Mouse (Mus musculus): ENCODE results near the gene Bri3. TPM values are rescaled to one million over a fixed set of nuclear protein-coding genes. Genes with fewer than 3 reads are reported as not detected.

The Bri3 gene
- polyA plus RNA-seq, 1 experiment from 2014 or later: 105 TPM

- Histone ChIP-seq H3K27me3 (replicated peaks; ENCODE audit: control insufficient read depth, insufficient read depth, low read length) (no peaks in the 10 kb centered on the region), H3K4me2 (ENCODE audit: low read length) (no peak overlapping the region), H3K4me3 (ENCODE audit: low read depth, low read length) (no peak overlapping the region), H3K9ac (ENCODE audit: low read length) (no peak overlapping the region), H3K36me3 (ENCODE audit: control insufficient read depth, insufficient read depth, low read length) (no peaks in the 10 kb centered on the region), H3K27ac (ENCODE audit: low read depth, low read length) (no peak overlapping the region), H3K4me1 (ENCODE audit: control insufficient read depth, insufficient read depth, low read length) (no peaks in the 10 kb centered on the region), H3K9me3 (replicated peaks; ENCODE audit: control insufficient read depth, low read length) (no peaks in the 10 kb centered on the region; the same call in 1 of the 2 replicates)
- DNase-seq (ENCODE audit: low spot score): no peak
- WGBS: 87% methylated on average over 10 of the region's 10 CpGs
- ATAC-seq: no peak
Measured at GRCm38 (mm10) chr5:144247906-144248585, 3.8 kb downstream of the Bri3 start.

DNA sequence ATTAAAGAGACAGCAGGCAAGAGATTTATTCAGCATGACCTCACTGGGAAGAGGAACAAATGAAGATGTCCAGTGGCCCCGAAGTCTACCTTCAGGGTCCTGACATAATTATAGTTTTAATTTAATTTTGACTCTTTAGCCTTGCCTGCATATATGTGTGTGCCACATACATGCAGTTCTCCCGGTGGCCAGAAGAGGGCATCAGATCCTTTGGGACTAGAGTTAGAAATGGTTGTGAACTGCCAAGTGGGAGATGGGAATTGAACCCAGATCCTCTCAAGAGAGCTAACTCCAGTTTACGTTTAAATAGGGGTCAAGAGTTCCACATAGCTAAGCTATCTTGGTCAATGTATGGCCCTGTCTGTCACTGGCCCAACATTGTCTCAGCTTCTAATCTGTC, 5.6 kb downstream of the Bri3 start:
- Histone ChIP-seq H3K4me2 (ENCODE audit: low read length) (no peak overlapping the region), H3K27me3 (replicated peaks; ENCODE audit: control insufficient read depth, insufficient read depth, low read length) (no peaks in the 10 kb centered on the region), H3K4me1 (ENCODE audit: control insufficient read depth, insufficient read depth, low read length) (no peaks in the 10 kb centered on the region), H3K36me3 (ENCODE audit: control insufficient read depth, insufficient read depth, low read length) (no peaks in the 10 kb centered on the region), H3K27ac (ENCODE audit: low read depth, low read length) (no peak overlapping the region), H3K4me3 (ENCODE audit: low read depth, low read length) (no peak overlapping the region), H3K9me3 (replicated peaks; ENCODE audit: control insufficient read depth, low read length) (no peaks in the 10 kb centered on the region; the same call in 1 of the 2 replicates), H3K9ac (ENCODE audit: low read length) (no peak overlapping the region)
- no peak for ATAC-seq
- 84% methylated on average over 3 of the region's 3 CpGs for WGBS
- no peak for DNase-seq (ENCODE audit: low spot score)

- Histone ChIP-seq H3K9ac (ENCODE audit: low read length) (no peak overlapping the region), H3K27me3 (replicated peaks; ENCODE audit: control insufficient read depth, insufficient read depth, low read length) (no peaks in the 10 kb centered on the region), H3K27ac (ENCODE audit: low read depth, low read length) (no peak overlapping the region), H3K4me3 (ENCODE audit: low read depth, low read length) (no peak overlapping the region), H3K4me2 (ENCODE audit: low read length) (no peak overlapping the region), H3K4me1 (ENCODE audit: control insufficient read depth, insufficient read depth, low read length) (peaks cover 4% of the 10 kb centered on the region), H3K9me3 (replicated peaks; ENCODE audit: control insufficient read depth, low read length) (no peaks in the 10 kb centered on the region; the same call in 1 of the 2 replicates), H3K36me3 (ENCODE audit: control insufficient read depth, insufficient read depth, low read length) (no peaks in the 10 kb centered on the region)
- no peak for ATAC-seq
- WGBS: 90% methylated on average over 13 of the region's 13 CpGs
- no peak for DNase-seq (ENCODE audit: low spot score)
Measured at GRCm38 (mm10) chr5:144251876-144252577, 7.8 kb downstream of the Bri3 start.

DNA sequence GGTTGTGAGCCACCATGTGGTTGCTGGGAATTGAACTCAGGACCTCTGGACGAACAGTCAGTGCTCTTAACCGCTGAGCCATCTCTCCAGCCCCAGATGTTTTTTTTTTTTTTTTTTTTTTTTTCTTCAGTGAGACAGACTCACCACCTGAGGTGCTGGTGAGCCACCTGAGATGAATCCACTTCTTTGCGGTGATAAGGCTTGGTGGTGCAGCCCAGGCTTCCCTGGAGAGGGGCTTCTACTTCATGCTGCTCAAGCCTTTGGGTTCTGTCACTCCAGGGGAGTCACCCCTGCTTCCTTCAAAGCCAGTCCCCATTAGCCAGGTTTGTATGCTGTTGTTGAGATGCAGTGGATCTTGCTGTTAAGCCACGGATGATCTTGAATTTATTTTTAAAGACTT, 9.0 kb downstream of the Bri3 start:
- Histone ChIP-seq H3K9ac (ENCODE audit: low read length) (no peak overlapping the region), H3K27me3 (replicated peaks; ENCODE audit: control insufficient read depth, insufficient read depth, low read length) (no peaks in the 10 kb centered on the region), H3K9me3 (replicated peaks; ENCODE audit: control insufficient read depth, low read length) (no peaks in the 10 kb centered on the region; the same call in 1 of the 2 replicates), H3K4me3 (ENCODE audit: low read depth, low read length) (no peak overlapping the region), H3K27ac (ENCODE audit: low read depth, low read length) (no peak overlapping the region), H3K4me1 (ENCODE audit: control insufficient read depth, insufficient read depth, low read length) (peaks cover 16% of the 10 kb centered on the region), H3K36me3 (ENCODE audit: control insufficient read depth, insufficient read depth, low read length) (0 out of 2 replicates have a peak, but pooled peaks cover 4% of the 10 kb centered on the region), H3K4me2 (ENCODE audit: low read length) (no peak overlapping the region)
- no peak for ATAC-seq
- WGBS: 80% methylated on average over 4 of the region's 4 CpGs
- DNase-seq (ENCODE audit: low spot score): no peak

- no peaks in the 10 kb centered on the region; the same call in 1 of the 2 replicates for H3K9me3 ChIP-seq (replicated peaks; ENCODE audit: control insufficient read depth, low read length)
- H3K36me3 ChIP-seq (ENCODE audit: control insufficient read depth, insufficient read depth, low read length): peaks cover 14% of the 10 kb centered on the region
- H3K27ac ChIP-seq (ENCODE audit: low read depth, low read length): no peak overlapping the region
- 58% methylated on average over 16 of the region's 16 CpGs for WGBS
- peak overlapping the region; percentile 98 for H3K4me3 ChIP-seq (ENCODE audit: low read depth, low read length)
- H3K9ac ChIP-seq (ENCODE audit: low read length): 0 out of 2 replicates have a peak overlapping the region, but pooled peaks have one; percentile 86
- DNase-seq (ENCODE audit: low spot score) (no peak), ATAC-seq (peak; percentile 8; the same call in 1 of the 2 replicates)
- no peaks in the 10 kb centered on the region for H3K27me3 ChIP-seq (replicated peaks; ENCODE audit: control insufficient read depth, insufficient read depth, low read length)
- peaks cover 27% of the 10 kb centered on the region for H3K4me1 ChIP-seq (ENCODE audit: control insufficient read depth, insufficient read depth, low read length)
- H3K4me2 ChIP-seq (ENCODE audit: low read length): peak overlapping the region; percentile 74
Measured at GRCm38 (mm10) chr5:144254122-144254810, 10.0 kb downstream of the Bri3 start.

GRCm38 (mm10) chr5:144254811-144255631, 10.8 kb downstream of the Bri3 start:
- H3K9ac ChIP-seq (ENCODE audit: low read length): peak overlapping the region; percentile 86
- peak overlapping the region; percentile 98 for H3K4me3 ChIP-seq (ENCODE audit: low read depth, low read length)
- under 1% methylated on average over 32 of the region's 84 CpGs for WGBS
- peak overlapping the region; percentile 74 for H3K4me2 ChIP-seq (ENCODE audit: low read length)
- H3K27me3 ChIP-seq (replicated peaks; ENCODE audit: control insufficient read depth, insufficient read depth, low read length): no peaks in the 10 kb centered on the region
- H3K9me3 ChIP-seq (replicated peaks; ENCODE audit: control insufficient read depth, low read length): no peaks in the 10 kb centered on the region; the same call in 1 of the 2 replicates
- ATAC-seq (peak; percentile 83), DNase-seq (ENCODE audit: low spot score) (peak; percentile 92)
- H3K36me3 ChIP-seq (ENCODE audit: control insufficient read depth, insufficient read depth, low read length): peaks cover 22% of the 10 kb centered on the region
- peaks cover 28% of the 10 kb centered on the region for H3K4me1 ChIP-seq (ENCODE audit: control insufficient read depth, insufficient read depth, low read length)
- H3K27ac ChIP-seq (ENCODE audit: low read depth, low read length): peak overlapping the region; percentile 83

GRCm38 (mm10) chr5:144255632-144256540, 11.6 kb downstream of the Bri3 start:
- DNase-seq (ENCODE audit: low spot score): peak; percentile 65
- H3K9me3 ChIP-seq (replicated peaks; ENCODE audit: control insufficient read depth, low read length): no peaks in the 10 kb centered on the region
- H3K36me3 ChIP-seq (ENCODE audit: control insufficient read depth, insufficient read depth, low read length): peaks cover 28% of the 10 kb centered on the region
- peaks cover 28% of the 10 kb centered on the region for H3K4me1 ChIP-seq (ENCODE audit: control insufficient read depth, insufficient read depth, low read length)
- ATAC-seq: peak; percentile 73
- no peaks in the 10 kb centered on the region for H3K27me3 ChIP-seq (replicated peaks; ENCODE audit: control insufficient read depth, insufficient read depth, low read length)
- H3K9ac ChIP-seq (ENCODE audit: low read length): peak overlapping the region; percentile 86
- WGBS: 0% methylated on average over 33 of the region's 40 CpGs
- peak overlapping the region; percentile 74 for H3K4me2 ChIP-seq (ENCODE audit: low read length)
- H3K4me3 ChIP-seq (ENCODE audit: low read depth, low read length): peak overlapping the region; percentile 98
- H3K27ac ChIP-seq (ENCODE audit: low read depth, low read length): peak overlapping the region; percentile 83
